Mouse (Mus musculus) 3T3-L1 (cell line): ENCODE measurements around the gene Dvl2.
"Not testable (repeated sequence)": the region's sequence is repeated elsewhere in the genome, so short reads cannot be mapped to it uniquely, and the experiment has no call there.

ENCODE experiments used
- DNase-seq: peaks from one replicate; pipeline ENCODE4 v3.0.0-alpha.2; 2015; ENCODE audit warnings: low read depth, low spot score

Gene Dvl2

DNA sequence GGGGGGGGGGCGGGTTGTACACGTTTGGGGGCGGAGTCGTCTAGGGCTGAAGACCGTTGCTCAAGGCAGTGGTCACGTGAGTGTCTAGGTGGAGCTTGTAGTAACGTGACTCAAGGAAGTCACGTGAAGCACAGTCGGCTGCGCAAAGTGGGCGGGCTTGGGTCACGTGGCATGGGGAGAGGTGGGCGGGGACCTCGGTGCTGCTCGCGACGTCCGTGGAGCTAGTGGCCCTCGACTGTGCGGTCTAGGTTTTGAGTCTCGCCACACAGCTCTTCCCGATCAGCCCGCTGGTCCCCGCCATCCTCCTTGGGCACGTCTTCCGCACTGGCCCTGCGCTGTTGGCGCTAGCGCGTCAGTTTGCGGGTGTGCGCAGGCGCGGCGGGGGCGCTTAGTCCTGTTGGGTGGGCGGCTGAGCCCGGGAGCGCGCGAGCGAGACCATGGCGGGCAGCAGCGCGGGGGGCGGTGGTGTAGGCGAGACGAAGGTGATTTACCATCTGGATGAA is at the start of gene Dvl2:
Gene Dvl2, plus strand, starts transcription at position 200 of the 503 bp plus-strand sequence.
- peak; percentile 98 for DNase-seq

DNA sequence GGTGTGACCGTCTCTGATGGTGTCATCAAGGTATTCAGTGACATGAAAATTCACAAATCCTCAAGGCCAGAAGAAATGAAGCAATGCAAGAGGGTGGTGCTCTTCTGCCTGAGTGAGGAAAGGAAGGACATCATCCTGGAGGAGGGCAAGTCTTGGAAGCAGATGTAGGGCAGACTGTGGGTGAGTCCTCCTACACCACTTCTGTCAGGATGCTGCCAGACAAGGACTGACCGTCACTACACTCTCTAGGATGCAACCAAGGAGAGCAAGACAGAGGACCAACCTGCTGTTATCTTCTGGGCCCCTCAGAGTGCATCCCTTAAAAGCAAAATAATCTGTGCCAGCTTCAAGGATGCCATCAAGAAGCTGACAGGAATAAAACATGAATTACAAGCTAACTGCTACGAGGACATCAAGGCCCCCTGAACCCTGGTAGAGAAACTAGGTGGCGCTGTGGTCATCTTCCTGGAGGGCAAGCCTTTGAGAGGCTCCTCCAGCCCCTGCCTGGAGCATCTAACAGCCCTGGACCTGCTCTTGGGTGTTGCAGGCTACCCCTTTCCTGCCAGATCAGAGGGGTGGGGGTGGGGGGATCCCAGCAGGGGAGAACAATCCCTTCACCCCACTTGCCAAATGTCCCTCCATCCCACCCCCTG is 49.5 kb upstream of the Dvl2 start:
- DNase-seq, result peak; percentile 23

DNA sequence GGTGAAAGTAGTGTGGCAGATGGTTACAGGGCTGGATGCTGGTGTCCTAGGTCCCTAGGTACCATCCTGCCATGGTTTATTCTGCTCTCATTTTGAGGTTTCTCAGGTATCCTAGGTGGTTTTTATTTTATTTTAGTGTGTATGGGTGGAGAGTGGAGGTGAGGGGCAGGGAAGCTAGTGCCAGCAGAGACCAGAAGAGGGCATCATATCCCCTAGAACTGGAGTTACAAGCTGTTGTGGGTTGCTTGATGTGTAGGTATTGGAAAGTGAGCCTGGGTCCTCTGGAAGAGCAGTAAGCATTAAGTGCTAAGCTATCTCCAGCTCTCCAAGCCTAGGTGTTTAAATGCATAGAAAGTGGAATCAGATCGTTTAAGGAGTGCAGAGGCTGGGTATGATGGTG is 48.1 kb upstream of the Dvl2 start:
- DNase-seq, result no peak

DNA sequence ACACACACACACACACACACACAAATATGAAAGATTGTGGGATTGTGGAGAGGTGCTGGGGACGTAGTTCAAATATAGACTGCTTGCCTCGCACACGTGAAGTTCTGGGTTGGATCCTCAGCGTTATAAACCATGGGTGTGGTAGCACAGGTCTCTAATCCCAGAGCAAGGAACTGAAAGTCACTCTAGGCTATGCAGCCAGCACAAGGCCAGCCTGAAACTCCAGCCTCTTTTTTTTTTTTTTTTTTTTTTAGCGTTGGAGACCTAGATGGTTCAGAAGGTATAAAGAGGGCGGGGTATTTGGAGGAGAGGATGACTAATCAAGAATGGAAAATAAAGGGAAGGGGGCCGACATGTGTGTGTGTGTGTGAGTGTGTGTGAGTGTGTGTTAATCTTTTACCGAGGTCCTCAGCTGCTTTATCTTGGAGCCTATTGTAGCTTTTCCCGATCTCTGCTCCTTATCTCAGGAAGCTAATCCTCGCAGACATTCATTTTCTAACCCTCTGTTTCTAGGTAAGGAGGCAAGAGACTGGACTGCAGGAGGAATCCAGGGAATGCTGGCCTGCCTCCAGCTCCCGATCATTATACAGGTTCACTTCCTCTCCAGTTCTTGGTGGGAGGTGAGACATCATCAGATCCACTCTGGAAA is 47.0 kb upstream of the Dvl2 start:
- DNase-seq, result no peak

DNA sequence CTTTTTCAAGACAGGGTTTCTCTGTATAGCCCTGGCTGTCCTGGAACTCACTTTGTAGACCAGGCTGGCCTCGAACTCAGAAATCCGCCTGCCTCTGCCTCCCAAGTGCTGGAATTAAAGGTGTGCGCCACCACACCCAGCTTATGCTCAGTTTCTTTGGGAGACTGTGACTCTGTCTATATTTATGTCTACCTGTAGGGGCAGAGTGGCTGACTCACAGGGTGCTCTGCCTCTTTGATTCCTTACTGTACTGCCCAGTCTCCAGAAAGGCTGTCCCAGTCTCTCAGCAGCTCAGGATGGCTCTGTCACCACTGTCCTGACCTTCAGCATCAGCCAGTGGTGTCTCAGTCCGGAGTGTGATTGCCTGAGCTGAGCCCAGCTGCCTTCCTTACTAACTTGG is 44.8 kb upstream of the Dvl2 start:
- DNase-seq, result not testable (repeated sequence)

DNA sequence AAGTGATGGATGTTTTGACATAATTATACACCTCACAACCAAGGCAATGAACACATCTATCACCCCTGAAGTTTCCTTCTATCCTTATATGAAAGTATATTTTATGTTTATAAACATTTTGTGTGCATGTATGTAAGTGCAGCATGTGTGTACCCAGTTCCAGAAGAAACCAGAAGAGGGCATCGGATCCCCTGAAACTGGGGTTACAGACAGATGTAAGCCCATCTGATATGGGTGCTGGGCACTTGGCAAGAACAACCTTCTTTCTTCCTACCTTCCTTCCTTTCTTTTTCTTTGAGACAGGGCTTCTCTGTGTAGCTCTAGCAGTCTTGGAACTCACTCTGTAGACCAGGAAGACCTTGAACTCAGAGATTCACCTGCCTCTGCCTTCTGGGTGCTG is 44.2 kb upstream of the Dvl2 start:
- DNase-seq, result peak; percentile 22

DNA sequence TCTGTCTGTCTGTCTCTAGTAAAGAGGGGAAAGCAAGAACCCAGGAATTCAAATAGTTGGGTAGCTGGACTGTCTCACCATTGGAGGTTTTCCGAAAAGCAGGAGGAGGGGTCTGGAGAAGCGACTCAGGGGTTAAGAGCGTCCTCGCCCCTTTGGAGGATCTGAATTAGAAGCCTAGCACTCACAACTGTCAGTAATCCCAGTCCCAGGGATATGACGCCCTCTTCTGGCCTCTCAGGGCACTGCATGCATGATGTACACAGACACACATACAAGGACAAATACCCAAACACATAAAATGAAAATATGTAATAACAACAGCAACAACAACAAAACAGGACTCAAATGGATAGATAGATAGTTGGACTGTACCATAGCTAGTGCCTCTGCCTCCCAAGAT is 39.8 kb upstream of the Dvl2 start:
- DNase-seq, result peak; percentile 21

DNA sequence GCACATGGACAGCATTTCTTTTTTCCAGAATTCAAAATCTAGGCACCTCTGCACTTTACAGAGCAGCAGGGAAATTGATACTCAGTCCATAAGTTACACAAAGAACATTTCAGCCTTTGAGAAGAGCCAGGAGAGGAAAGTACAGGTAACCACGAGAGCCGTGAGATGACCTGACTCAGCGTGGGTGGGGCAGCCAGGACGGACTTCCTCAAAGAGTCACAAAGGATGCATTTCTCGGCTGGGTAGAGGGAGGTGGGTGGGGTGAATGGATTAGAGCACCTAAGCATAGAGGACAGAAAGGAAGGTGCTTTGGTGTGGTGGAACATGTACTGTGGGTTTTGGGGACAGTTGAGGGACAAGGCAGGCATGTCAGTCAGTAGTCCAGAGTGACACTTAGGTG is 38.6 kb upstream of the Dvl2 start:
- no peak for DNase-seq

GRCm38 (mm10) chr11:69964650-69965270 is 35.6 kb upstream of the Dvl2 start, which contains the start of gene Cldn7:
Cldn7 (plus strand) TSS chr11:69964779.
- no peak for DNase-seq

- no peak for DNase-seq
These were observed 35.0 kb upstream of the Dvl2 start for GRCm38 (mm10) chr11:69965271-69966005.

DNA sequence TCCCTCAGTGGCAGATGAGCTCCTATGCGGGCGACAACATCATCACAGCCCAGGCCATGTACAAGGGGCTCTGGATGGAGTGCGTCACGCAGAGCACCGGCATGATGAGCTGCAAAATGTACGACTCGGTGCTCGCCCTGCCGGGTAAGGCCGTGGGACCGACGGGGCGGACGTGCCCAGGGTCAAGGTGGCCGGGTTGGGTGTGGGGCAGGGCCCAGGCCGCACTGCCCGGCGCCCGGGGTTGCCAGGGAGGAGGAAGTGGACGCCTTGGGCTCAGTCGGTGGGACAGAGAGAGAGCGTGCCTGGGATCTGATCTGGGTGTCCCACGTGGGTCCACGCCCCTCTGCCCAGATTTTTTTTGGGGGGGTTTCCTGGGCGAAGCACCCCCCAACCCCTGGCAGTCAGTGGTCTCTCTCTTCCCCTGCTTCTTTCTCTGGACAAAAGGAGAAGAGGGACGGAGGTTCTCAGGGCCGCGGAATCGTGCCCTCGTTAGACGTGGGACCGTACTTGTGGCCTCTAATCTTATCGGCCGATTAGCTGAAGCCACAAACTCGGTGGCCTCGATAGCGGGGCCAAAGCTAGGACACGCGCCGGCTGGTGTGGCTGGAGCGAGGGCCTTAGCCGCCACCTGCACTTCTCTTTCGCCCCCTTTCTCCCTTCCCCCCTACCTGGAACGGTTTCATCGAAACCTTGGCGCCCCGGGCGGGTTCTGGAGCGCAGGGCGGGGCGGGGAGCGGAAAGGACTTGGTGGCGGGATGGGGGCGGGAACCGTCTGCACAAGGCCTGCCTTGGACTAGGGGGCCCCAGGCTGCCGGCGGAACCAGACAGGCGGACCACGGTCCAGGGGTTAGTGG is 34.2 kb upstream of the Dvl2 start:
- no peak for DNase-seq

DNA sequence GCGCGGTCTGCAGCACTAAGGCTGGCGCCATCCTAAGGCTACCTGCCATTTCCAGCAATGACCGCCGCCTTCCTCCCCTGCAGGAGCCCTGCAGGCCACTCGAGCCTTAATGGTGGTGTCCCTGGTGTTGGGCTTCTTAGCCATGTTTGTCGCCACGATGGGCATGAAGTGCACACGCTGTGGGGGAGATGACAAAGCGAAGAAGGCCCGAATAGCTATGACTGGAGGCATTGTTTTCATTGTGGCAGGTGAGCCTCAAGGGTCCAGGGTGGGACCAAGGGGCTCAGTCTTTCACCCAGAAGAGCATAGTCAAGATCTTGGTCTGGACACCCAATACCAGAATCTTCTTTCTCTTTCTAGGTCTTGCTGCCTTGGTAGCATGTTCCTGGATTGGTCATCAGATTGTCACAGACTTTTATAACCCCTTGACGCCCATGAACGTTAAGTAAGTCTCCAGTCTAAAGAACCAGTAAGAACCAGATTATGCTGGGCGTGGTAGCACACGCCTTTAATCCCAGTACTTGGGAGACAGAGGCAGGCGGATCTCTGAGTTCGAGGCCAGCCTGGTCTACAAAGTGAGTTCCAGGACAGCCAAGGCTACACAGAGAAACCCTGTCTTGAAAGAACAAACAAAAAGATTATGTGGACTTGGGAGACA is 33.4 kb upstream of the Dvl2 start:
- DNase-seq, result no peak

- DNase-seq, result no peak
These were observed 31.6 kb upstream of the Dvl2 start for GRCm38 (mm10) chr11:69968793-69969192.

- DNase-seq, result no peak
These were observed 30.2 kb upstream of the Dvl2 start for GRCm38 (mm10) chr11:69970222-69970621.

GRCm38 (mm10) chr11:69970775-69971174 is 29.6 kb upstream of the Dvl2 start:
- no peak for DNase-seq

DNA sequence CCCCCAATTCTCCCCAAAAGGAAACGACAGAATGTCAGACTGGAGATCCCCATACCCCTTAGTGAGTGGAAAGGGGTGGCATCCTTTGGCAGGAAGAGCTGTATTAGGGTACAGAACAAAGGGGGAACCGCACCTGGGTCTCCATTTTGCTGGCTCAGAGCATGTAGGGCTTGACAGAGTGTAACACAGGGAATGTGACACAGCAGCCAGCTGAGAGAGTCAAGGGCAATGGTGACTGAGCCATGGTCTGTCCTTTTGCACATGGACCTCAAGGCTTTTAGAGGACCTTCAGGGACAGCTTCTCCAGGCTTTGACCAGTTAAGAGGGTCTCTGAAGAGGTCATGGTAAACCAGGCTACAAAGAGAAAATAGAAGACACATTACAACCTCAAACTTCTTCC is 25.5 kb upstream of the Dvl2 start:
- no peak for DNase-seq

DNA sequence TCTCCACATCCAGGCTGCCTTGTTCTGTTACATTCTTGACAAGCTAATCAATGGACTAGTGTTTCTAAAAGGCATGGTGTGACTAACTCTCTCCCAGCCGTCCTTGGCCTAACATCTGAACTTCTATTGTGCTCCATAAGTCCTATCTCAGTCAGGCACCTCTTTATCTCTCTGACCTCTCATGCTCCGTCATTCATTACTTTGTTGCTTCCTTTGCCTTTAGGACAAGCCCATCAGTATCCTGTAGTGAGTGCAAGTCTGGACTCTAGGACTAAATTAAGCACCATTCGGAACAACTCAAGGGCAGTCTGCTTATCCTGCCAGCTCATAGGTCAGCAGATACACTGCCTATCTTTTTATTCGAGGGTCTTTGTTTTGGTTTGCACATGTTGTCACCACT is 24.1 kb upstream of the Dvl2 start:
- no peak for DNase-seq

- no peak for DNase-seq
These were observed 20.6 kb upstream of the Dvl2 start for GRCm38 (mm10) chr11:69979827-69980195.

DNA sequence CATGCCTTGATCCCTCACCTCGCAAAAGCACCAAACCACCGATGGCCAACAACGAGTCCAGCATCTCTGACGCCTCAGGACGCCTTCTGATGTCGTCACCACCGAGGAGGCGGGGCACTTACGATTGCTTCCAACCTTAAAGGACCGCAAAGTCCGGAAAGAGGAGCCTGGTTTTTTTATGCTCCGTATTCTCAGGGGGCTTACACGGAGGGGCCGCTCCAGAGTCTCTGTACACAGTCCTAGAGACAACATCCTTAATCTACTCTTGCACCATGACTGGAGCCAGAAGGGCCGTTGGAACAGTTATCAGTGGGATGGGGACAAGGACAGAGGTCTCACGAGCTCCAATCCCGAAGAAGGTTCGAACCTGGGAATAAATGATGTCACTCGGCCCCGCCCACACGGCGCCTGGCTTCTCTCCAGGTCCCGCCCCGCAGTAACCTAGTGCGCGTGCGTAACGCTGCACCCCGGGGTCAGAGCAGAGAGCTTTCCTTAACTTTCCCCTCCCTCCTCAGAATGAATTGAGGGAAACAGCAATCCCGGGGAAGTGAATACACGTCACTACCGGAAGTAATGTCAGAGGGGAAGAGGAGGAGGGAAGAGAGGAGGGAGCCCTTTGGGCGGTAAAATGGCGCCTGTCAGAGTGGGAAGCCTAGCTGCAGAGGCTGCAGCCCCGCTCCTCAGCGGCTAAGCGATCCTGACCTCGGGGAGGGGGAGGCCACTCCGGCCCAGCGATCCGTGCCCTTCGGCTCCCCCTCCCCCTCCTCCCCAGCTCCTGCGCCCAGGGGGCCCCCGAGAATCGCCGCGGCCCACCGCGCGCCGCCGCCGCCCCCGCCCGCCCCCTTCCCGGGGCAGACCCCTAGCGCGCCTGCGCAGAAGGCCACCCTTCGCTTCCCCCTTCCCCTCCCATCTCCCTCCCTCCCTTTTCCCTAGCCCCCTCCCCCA is 19.9 kb upstream of the Dvl2 start:
- peak; percentile 99 for DNase-seq
